Comparison of ENCODE assay signal across 8 mouse cellular contexts in genomic region chr4:149773408-149774093, GRCm38 (mm10). TPM values are rescaled to one million over a fixed set of nuclear protein-coding genes. Genes with fewer than 3 reads are reported as not detected.
A peak's percentile ranks its signal among the peaks of the same experiment; 100 is the strongest.
DNase-seq lines count a peak whose midpoint lies in the region; ATAC-seq and TF ChIP-seq lines count a peak whose summit lies in the region.

No protein-coding gene starts in this region.

- no peak for TF ChIP-seq POLR2A in limb, embryonic 14.5 days (IDR thresholded peaks at IDR 0.05; ENCODE audit: borderline replicate concordance, extremely low read depth, insufficient read depth, insufficient read length)

- H3K27me3 ChIP-seq in heart, embryonic 13.5 days (replicated peaks), result peaks cover 6% of the 10 kb centered on the region; the same call in 1 of the 2 replicates
- H3K27me3 ChIP-seq in limb, embryonic 14.5 days (ENCODE audit: control insufficient read depth, insufficient read depth, low read length), result no peaks in the 10 kb centered on the region
- no peaks in the 10 kb centered on the region for H3K27me3 ChIP-seq in neural tube, embryonic 14.5 days (ENCODE audit: control insufficient read depth, insufficient read depth, low read length)

- under 1% methylated on average over 65 of the region's 65 CpGs for WGBS in heart, embryonic 13.5 days
- under 1% methylated on average over 38 of the region's 65 CpGs for WGBS in limb, embryonic 14.5 days
- WGBS in neural tube, embryonic 14.5 days, result under 1% methylated on average over 54 of the region's 65 CpGs

- peak overlapping the region; percentile 100 for H3K4me2 ChIP-seq in heart, embryonic 13.5 days
- H3K4me2 ChIP-seq in limb, embryonic 14.5 days (replicated peaks; ENCODE audit: low read depth, low read length, severe bottlenecking), result peak overlapping the region; percentile 89
- peak overlapping the region; percentile 97 for H3K4me2 ChIP-seq in neural tube, embryonic 14.5 days (ENCODE audit: low read depth, low read length)

- no peaks in the 10 kb centered on the region for H3K9me3 ChIP-seq in heart, embryonic 13.5 days
- no peaks in the 10 kb centered on the region for H3K9me3 ChIP-seq in limb, embryonic 14.5 days (ENCODE audit: control insufficient read depth, low read length)
- no peaks in the 10 kb centered on the region for H3K9me3 ChIP-seq in neural tube, embryonic 14.5 days (ENCODE audit: control insufficient read depth, low read length)

- ATAC-seq in heart, embryonic 13.5 days (ENCODE audit: extremely low read depth, insufficient number of reproducible peaks, low FRiP score, low TSS enrichment), result 0 out of 2 replicates have a peak, but pooled peaks have one; percentile 29
- peak; percentile 76 for ATAC-seq in limb, embryonic 14.5 days (ENCODE audit: low FRiP score, low read depth)
- peak; percentile 74 for ATAC-seq in neural tube, embryonic 14.5 days (ENCODE audit: low read depth)

- peak; percentile 44 to 48 for DNase-seq in heart, adult 9 months (ENCODE audit: low spot score in 2 of 2)
- no peak for DNase-seq in heart, adult 8-10 months (ENCODE audit: low spot score)
- DNase-seq in 416B (ENCODE audit: low read depth), result peak; percentile 28
- peak; percentile 54 for DNase-seq in cerebellum, adult 9-10 months
- no peak for DNase-seq in limb, embryonic 14.5 days (ENCODE audit: low spot score)
- no peak for DNase-seq in left cerebral cortex, adult 8-10 months (ENCODE audit: low spot score in 2 of 2)

- H3K27ac ChIP-seq in heart, embryonic 13.5 days (replicated peaks), result peak overlapping the region; percentile 63
- peak overlapping the region; percentile 52 for H3K27ac ChIP-seq in limb, embryonic 14.5 days (replicated peaks; ENCODE audit: low read depth, low read length)
- H3K27ac ChIP-seq in neural tube, embryonic 14.5 days (ENCODE audit: low read depth, low read length), result peak overlapping the region; percentile 92

- no peaks in the 10 kb centered on the region for H3K36me3 ChIP-seq in heart, embryonic 13.5 days
- H3K36me3 ChIP-seq in limb, embryonic 14.5 days (ENCODE audit: control insufficient read depth, insufficient read depth, low read length), result no peaks in the 10 kb centered on the region
- H3K36me3 ChIP-seq in neural tube, embryonic 14.5 days (ENCODE audit: control insufficient read depth, insufficient read depth, low read length), result no peaks in the 10 kb centered on the region

- H3K4me1 ChIP-seq in heart, embryonic 13.5 days, result peaks cover 29% of the 10 kb centered on the region
- peaks cover 13% of the 10 kb centered on the region for H3K4me1 ChIP-seq in limb, embryonic 14.5 days (ENCODE audit: control insufficient read depth, insufficient read depth, low read length)
- H3K4me1 ChIP-seq in neural tube, embryonic 14.5 days (ENCODE audit: control insufficient read depth, insufficient read depth, low read length), result peaks cover 16% of the 10 kb centered on the region; the same call in 1 of the 2 replicates

- H3K9ac ChIP-seq in heart, embryonic 13.5 days, result peak overlapping the region; percentile 89
- peak overlapping the region; percentile 74 for H3K9ac ChIP-seq in limb, embryonic 14.5 days (ENCODE audit: low read depth, low read length, severe bottlenecking)
- H3K9ac ChIP-seq in neural tube, embryonic 14.5 days (replicated peaks; ENCODE audit: low read depth, low read length), result peak overlapping the region; percentile 84

- H3K4me3 ChIP-seq in heart, embryonic 13.5 days, result peak overlapping the region; percentile 82
- peak overlapping the region; percentile 83 for H3K4me3 ChIP-seq in limb, embryonic 14.5 days (replicated peaks; ENCODE audit: low read length)
- H3K4me3 ChIP-seq in neural tube, embryonic 14.5 days (ENCODE audit: low read depth, low read length), result peak overlapping the region; percentile 83

RNA-seq across cellular contexts. Expression of gene Slc25a33, which starts 0.5 kb away (rescaled TPM):
- total RNA-seq in heart, adult 8-10 months (2022), result 10 to 100 TPM; 19.9 to 28.9 (median 23.1) TPM
- polyA plus RNA-seq in heart, embryonic 13.5 days (2015; fragmentation: Nextera tagmentation; extraction: Ambion mirVana), result 5.9 and 7.4 TPM in 2 replicates
- polyA plus RNA-seq in limb, embryonic 14.5 days (2012; rRNA removed), result 7.7 and 8.2 TPM in 2 replicates
- polyA plus RNA-seq in limb, embryonic 14.5 days (2014; fragmentation: Nextera tagmentation; extraction: Ambion mirVana), result 10.8 and 11.8 TPM in 2 replicates
- 40.3 and 48.4 TPM in 2 replicates for polyA plus RNA-seq in neural tube, embryonic 14.5 days (2014; fragmentation: Nextera tagmentation; extraction: Ambion mirVana)
- total RNA-seq in left cerebral cortex, adult 8-10 months (2022), result 10 to 100 TPM; 31.9 to 33.7 (median 32.4) TPM

RNA-seq across cellular contexts. Expression of gene Tmem201, which starts 35.7 kb away (rescaled TPM):
- total RNA-seq in heart, adult 8-10 months (2022), result 10 to 100 TPM; 92.2 to 93.9 (median 93.1) TPM
- 41.4 and 42.1 TPM in 2 replicates for polyA plus RNA-seq in heart, embryonic 13.5 days (2015; fragmentation: Nextera tagmentation; extraction: Ambion mirVana)
- 59.3 and 80.2 TPM in 2 replicates for polyA plus RNA-seq in limb, embryonic 14.5 days (2012; rRNA removed)
- 20.4 and 22.1 TPM in 2 replicates for polyA plus RNA-seq in limb, embryonic 14.5 days (2014; fragmentation: Nextera tagmentation; extraction: Ambion mirVana)
- 32.2 and 35.1 TPM in 2 replicates for polyA plus RNA-seq in neural tube, embryonic 14.5 days (2014; fragmentation: Nextera tagmentation; extraction: Ambion mirVana)
- total RNA-seq in left cerebral cortex, adult 8-10 months (2022), result 10 to 100 TPM; 65.4 to 71.4 (median 69.0) TPM

Comparison
In these comparisons a context has a peak if more than half of its experiments do, and no peak if none do; other contexts are left out.
1. DNase-seq: peak in heart, adult 9 months (2 of 2), 416B (single experiment) and cerebellum, adult 9-10 months (single experiment); none in heart, adult 8-10 months (single experiment), limb, embryonic 14.5 days (single experiment) and left cerebral cortex, adult 8-10 months (0 of 2).
2. Peak in every context shown above with its lines, with median percentiles within 50 percentile points of each other: ATAC-seq, H3K27ac ChIP-seq, H3K4me2 ChIP-seq, H3K4me3 ChIP-seq and H3K9ac ChIP-seq.